Mouse (Mus musculus) liver, postnatal 0 days (tissue): ENCODE measurements around the gene Tef. TPM values are rescaled to one million over a fixed set of nuclear protein-coding genes. Genes with fewer than 3 reads are reported as not detected.
A peak's percentile ranks its signal among the peaks of the same experiment; 100 is the strongest.

Source experiments
- ATAC-seq: fragments of 200-750 bp; cut with Nextera tagmentation; 2 replicates; pipeline ENCODE4 v1.8.0; 2017; ENCODE audit warnings: mild to moderate bottlenecking, moderate library complexity
- DNase-seq: peaks from one replicate; pipeline ENCODE4 v3.0.0-alpha.2; 2016
- H3K27ac ChIP-seq: fragments of 300-500 bp; sonication (generic); 2 replicates; pipeline ENCODE4 v1.5.1; 2014; ENCODE audit warnings: antibody characterized with exemption, moderate library complexity, mild to moderate bottlenecking, low read depth
- H3K27me3 ChIP-seq: fragments of 300-500 bp; sonication (generic); 2 replicates; pipeline ENCODE4 v1.6.1; 2014; ENCODE audit warnings: low read length, control low read depth, mixed read lengths; ENCODE audit not compliant: insufficient read depth
- H3K36me3 ChIP-seq: fragments of 300-500 bp; sonication (generic); replicated peaks from 2 replicates; pipeline ENCODE4 v1.6.1; 2014; ENCODE audit warnings: mild to moderate bottlenecking, control low read depth, low read length, moderate library complexity, mixed read lengths; ENCODE audit not compliant: insufficient read depth
- H3K4me1 ChIP-seq: fragments of 300-500 bp; sonication (generic); 2 replicates; pipeline ENCODE4 v1.6.1; 2014; ENCODE audit warnings: antibody characterized with exemption, mild to moderate bottlenecking, control low read depth; ENCODE audit not compliant: insufficient read depth
- H3K4me2 ChIP-seq: fragments of 300-500 bp; sonication (generic); 2 replicates; pipeline ENCODE4 v1.6.1; 2014; ENCODE audit warnings: low read depth, mild to moderate bottlenecking, low read length, moderate library complexity, mixed read lengths
- H3K4me3 ChIP-seq: fragments of 300-500 bp; sonication (generic); 2 replicates; pipeline ENCODE4 v1.5.1; 2014; ENCODE audit warnings: low read depth, low read length
- H3K9ac ChIP-seq: fragments of 300-500 bp; sonication (generic); replicated peaks from 2 replicates; pipeline ENCODE4 v1.6.1; 2014; ENCODE audit warnings: mild to moderate bottlenecking, moderate library complexity
- H3K9me3 ChIP-seq: fragments of 300-500 bp; sonication (generic); 2 replicates; pipeline ENCODE4 v1.6.1; 2016; ENCODE audit warnings: mild to moderate bottlenecking, control low read depth, low read length, mixed read lengths
- CTCF ChIP-seq: sonication (generic); IDR thresholded peaks from 2 replicates; pipeline ENCODE4 v1.5.1; 2016; ENCODE audit warnings: antibody characterized with exemption, low read depth
- EP300 ChIP-seq: IDR thresholded peaks from 2 replicates; pipeline ENCODE4 v1.6.1; 2016; ENCODE audit warnings: antibody characterized with exemption, low read depth, mild to moderate bottlenecking
- WGBS: fragments of 180-500 bp; shearing (Covaris S2); extraction: QIAGEN DNeasy Blood & Tissue Kit; methylation state at CpG from one replicate; pipeline ENCODE4 v1.1.7; 2014; ENCODE audit not compliant: insufficient replicate concordance; 5-methylcytosine and 5-hydroxymethylcytosine counted together
- polyA plus RNA-seq: library from polyadenylated mRNA; unstranded; fragments of >200 nt; fragmentation: Nextera tagmentation; extraction: Ambion mirVana; gene quantifications from 2 replicates; pipeline ENCODE4 v1.2.1, GENCODE M21; 2015

The Tef gene
- polyA plus RNA-seq, 1 experiment from 2014 or later = 14.0 TPM

- ATAC-seq (peak; percentile 91), DNase-seq (peak; percentile 95)
- peak within 1 kb of the TSS; percentile 90 for H3K4me2 ChIP-seq
- no peaks in the 10 kb centered on the region for H3K9me3 ChIP-seq
- WGBS = 2% methylated on average over 30 of the region's 30 CpGs
- peak within 1 kb of the TSS; percentile 99 for H3K27ac ChIP-seq
- peaks cover 39% of the 10 kb centered on the region for H3K36me3 ChIP-seq
- TF ChIP-seq CTCF = no peak
- TF ChIP-seq EP300 = peak; percentile 98
- no peaks in the 10 kb centered on the region for H3K27me3 ChIP-seq
- H3K4me3 ChIP-seq = peak within 1 kb of the TSS; percentile 95
- H3K4me1 ChIP-seq = peaks cover 17% of the 10 kb centered on the region
- H3K9ac ChIP-seq = peak within 1 kb of the TSS; percentile 86
These were observed 69.5 kb downstream of the Tef start, which contains the start of gene Phf5a for GRCm38 (mm10) chr15:81871604-81872261. Phf5a (minus strand) TSS chr15:81871911.

GRCm38 (mm10) chr15:81872262-81873136 lies 70.3 kb downstream of the Tef start, which contains the start of gene Aco2:
Aco2 (plus strand) TSS chr15:81872309.
- WGBS = under 1% methylated on average over 53 of the region's 53 CpGs
- Histone ChIP-seq H3K27me3 (no peaks in the 10 kb centered on the region), H3K4me3 (peak within 1 kb of the TSS; percentile 95), H3K36me3 (peaks cover 32% of the 10 kb centered on the region), H3K9me3 (no peaks in the 10 kb centered on the region), H3K4me2 (peak within 1 kb of the TSS; percentile 90), H3K9ac (peak within 1 kb of the TSS; percentile 86), H3K4me1 (peaks cover 17% of the 10 kb centered on the region), H3K27ac (peak within 1 kb of the TSS; percentile 99)
- peak; percentile 99 for DNase-seq
- ATAC-seq = peak; percentile 90
- 0 out of 2 replicates have a peak, but pooled peaks have one; percentile 41 for TF ChIP-seq EP300
- no peak for TF ChIP-seq CTCF

Other genes starting within 250 kb of the Tef start
- 4.5 and 5.1 TPM in 2 replicates for gene Ep300, start 217.1 kb upstream of the Tef start, polyA plus RNA-seq
- 7.3 and 8.2 TPM in 2 replicates for gene L3mbtl2, start 138.5 kb upstream of the Tef start, polyA plus RNA-seq
- 0.99 and 1.4 TPM in 2 replicates for gene Chadl, start 105.1 kb upstream of the Tef start, polyA plus RNA-seq
- gene Zc3h7b, start 57.4 kb upstream of the Tef start, polyA plus RNA-seq = 3.3 and 4.2 TPM in 2 replicates
- 31.3 and 38.0 TPM in 2 replicates for gene Rangap1, start 56.9 kb upstream of the Tef start, polyA plus RNA-seq
- 10.9 and 12.3 TPM in 2 replicates for gene Tob2, start 56.4 kb downstream of the Tef start, polyA plus RNA-seq
- gene Phf5a, start 69.5 kb downstream of the Tef start, polyA plus RNA-seq = 61.5 and 63.0 TPM in 2 replicates
- 86.7 and 87.0 TPM in 2 replicates for gene Aco2, start 69.9 kb downstream of the Tef start, polyA plus RNA-seq
- 57.0 and 57.3 TPM in 2 replicates for gene Polr3h, start 123.8 kb downstream of the Tef start, polyA plus RNA-seq
- gene Csdc2, start 134.3 kb downstream of the Tef start, polyA plus RNA-seq = 0.52 and 0.59 TPM in 2 replicates
- gene Pmm1, start 158.5 kb downstream of the Tef start, polyA plus RNA-seq = 9.8 and 10.1 TPM in 2 replicates
- not detected in 2 replicates for gene 1700029P11Rik, start 178.1 kb downstream of the Tef start, polyA plus RNA-seq
- 25.7 and 27.8 TPM in 2 replicates for gene Xrcc6, start 185.4 kb downstream of the Tef start, polyA plus RNA-seq
- 14.6 and 15.0 TPM in 2 replicates for gene Desi1, start 231.4 kb downstream of the Tef start, polyA plus RNA-seq
- 84.6 and 92.1 TPM in 2 replicates for gene Snu13, start 245.2 kb downstream of the Tef start, polyA plus RNA-seq